In genomic region chr1:172549314-172549713, GRCm38 (mm10) we compare ENCODE assay signal across 11 mouse cellular contexts. TPM values are rescaled to one million over a fixed set of nuclear protein-coding genes. Genes with fewer than 3 reads are reported as not detected.
DNase-seq lines count a peak whose midpoint lies in the region; ATAC-seq lines count a peak whose summit lies in the region.
"Had no signal": no experiment of that assay in that cellular context is flagged by ENCODE, and none has a peak within 500 bp of the region (broad histone marks: within the 10 kb centered on the region; RNA-seq: fewer than 3 reads in every experiment).

No protein-coding gene starts in this region.

- 0 out of 2 replicates have a peak overlapping the region, but pooled peaks have one; percentile 62 for H3K9ac ChIP-seq in hindbrain, embryonic 13.5 days
- H3K9ac ChIP-seq in midbrain, embryonic 11.5 days (ENCODE audit: low read length), result no peak overlapping the region

- H3K27me3 ChIP-seq in hindbrain, embryonic 13.5 days, result 0 out of 2 replicates have a peak, but pooled peaks cover 9% of the 10 kb centered on the region
- peaks cover 3% of the 10 kb centered on the region; the same call in 1 of the 2 replicates for H3K27me3 ChIP-seq in midbrain, embryonic 11.5 days (ENCODE audit: control insufficient read depth, insufficient read depth, low read length)

- 10% methylated on average over 2 of the region's 2 CpGs for WGBS in hindbrain, embryonic 13.5 days
- 8% methylated on average over 2 of the region's 2 CpGs for WGBS in midbrain, embryonic 11.5 days

- H3K4me2 ChIP-seq in hindbrain, embryonic 13.5 days, result peak overlapping the region; percentile 63
- H3K4me2 ChIP-seq in midbrain, embryonic 11.5 days, result no peak overlapping the region; the same call in 1 of the 2 replicates

- H3K9me3 ChIP-seq in hindbrain, embryonic 13.5 days, result no peaks in the 10 kb centered on the region
- no peaks in the 10 kb centered on the region for H3K9me3 ChIP-seq in midbrain, embryonic 11.5 days (ENCODE audit: control insufficient read depth, low read length)
- H3K9me3 ChIP-seq: megakaryocyte, embryonic 14.5 days had no signal

- DNase-seq in CD4-positive, CD25-positive, alpha-beta regulatory T cell, adult 2 months (ENCODE audit: low read depth, low spot score), result peak; percentile 41
- peak; percentile 29 for DNase-seq in 416B (ENCODE audit: low read depth)
- no peak for DNase-seq in midbrain, embryonic 11.5 days (ENCODE audit: low spot score, missing footprints)
- DNase-seq in frontal cortex, postnatal 10 days (ENCODE audit: low spot score in 2 of 2), result no peak
- DNase-seq in urinary bladder, adult 18-20 months (ENCODE audit: low spot score in 2 of 2), result no peak
- DNase-seq: cerebellum, postnatal 10 days; gastrocnemius, adult 2 months had no signal

- H3K27ac ChIP-seq in hindbrain, embryonic 13.5 days, result no peak overlapping the region
- H3K27ac ChIP-seq in midbrain, embryonic 11.5 days (ENCODE audit: low read depth, low read length), result no peak overlapping the region

- no peaks in the 10 kb centered on the region for H3K36me3 ChIP-seq in hindbrain, embryonic 13.5 days
- no peaks in the 10 kb centered on the region for H3K36me3 ChIP-seq in midbrain, embryonic 11.5 days (ENCODE audit: control insufficient read depth, insufficient read depth, low read length)

- ATAC-seq in CD4-positive, CD25-positive, alpha-beta regulatory T cell, adult 4 months, result no peak
- ATAC-seq in hindbrain, embryonic 13.5 days (ENCODE audit: low FRiP score), result no peak
- ATAC-seq in midbrain, embryonic 11.5 days (ENCODE audit: low FRiP score), result peak; percentile 17; the same call in 1 of the 2 replicates
- ATAC-seq in erythroid progenitor cell, adult 5-6 weeks (replicated peaks; ENCODE audit: low FRiP score, poor library complexity, severe bottlenecking), result no peak

- peaks cover 23% of the 10 kb centered on the region for H3K4me1 ChIP-seq in hindbrain, embryonic 13.5 days (replicated peaks)
- H3K4me1 ChIP-seq in midbrain, embryonic 11.5 days (ENCODE audit: control insufficient read depth, insufficient read depth, low read length), result peaks cover 19% of the 10 kb centered on the region

- no peak overlapping the region for H3K4me3 ChIP-seq in hindbrain, embryonic 13.5 days
- no peak overlapping the region for H3K4me3 ChIP-seq in midbrain, embryonic 11.5 days (ENCODE audit: low read depth, low read length)

RNA-seq across cellular contexts. Expression of gene Vsig8, which starts 6.4 kb away (rescaled TPM):
- not detected for polyA plus RNA-seq in CD4-positive, CD25-positive, alpha-beta regulatory T cell, adult 4 months (2017; shearing (Covaris generic))
- polyA plus RNA-seq in hindbrain, embryonic 13.5 days (2015; fragmentation: Nextera tagmentation; extraction: Ambion mirVana), result 0.17 and 0.18 TPM in 2 replicates
- polyA plus RNA-seq in midbrain, embryonic 11.5 days (2014; fragmentation: Nextera tagmentation; extraction: Ambion mirVana), result 0.08 and 0.11 TPM in 2 replicates
- total RNA-seq in erythroid progenitor cell, adult 5-6 weeks (2015; ENCODE audit: low replicate concordance), result not detected in 2 replicates
- not detected in 2 replicates for total RNA-seq in erythroid progenitor cell, adult 5-6 weeks (2017; ENCODE audit: low replicate concordance)
- total RNA-seq: gastrocnemius, adult 2 months had no signal

RNA-seq across cellular contexts. Expression of gene Cfap45, which starts 28.7 kb away (rescaled TPM):
- polyA plus RNA-seq in CD4-positive, CD25-positive, alpha-beta regulatory T cell, adult 4 months (2017; shearing (Covaris generic)), result under 1 TPM in 1 of 2 experiments, not detected in 1; 0.69 TPM
- 3.7 and 5.2 TPM in 2 replicates for polyA plus RNA-seq in hindbrain, embryonic 13.5 days (2015; fragmentation: Nextera tagmentation; extraction: Ambion mirVana)
- polyA plus RNA-seq in midbrain, embryonic 11.5 days (2014; fragmentation: Nextera tagmentation; extraction: Ambion mirVana), result 1.0 and 1.1 TPM in 2 replicates
- not detected in 2 replicates for total RNA-seq in erythroid progenitor cell, adult 5-6 weeks (2015; ENCODE audit: low replicate concordance)
- not detected in 2 replicates for total RNA-seq in erythroid progenitor cell, adult 5-6 weeks (2017; ENCODE audit: low replicate concordance)
- total RNA-seq: gastrocnemius, adult 2 months had no signal

RNA-seq across cellular contexts. Expression of gene Slamf8, which starts 41.1 kb away (rescaled TPM):
- polyA plus RNA-seq in CD4-positive, CD25-positive, alpha-beta regulatory T cell, adult 4 months (2017; shearing (Covaris generic)), result 1 to 10 TPM in 1 of 2 experiments, under 1 TPM in 1; 0.19 to 1.7 TPM
- not detected in 2 replicates for polyA plus RNA-seq in hindbrain, embryonic 13.5 days (2015; fragmentation: Nextera tagmentation; extraction: Ambion mirVana)
- not detected in 2 replicates for polyA plus RNA-seq in midbrain, embryonic 11.5 days (2014; fragmentation: Nextera tagmentation; extraction: Ambion mirVana)
- 4.3 TPM in 1 of 2 replicates, not detected in the other for total RNA-seq in erythroid progenitor cell, adult 5-6 weeks (2015; ENCODE audit: low replicate concordance)
- total RNA-seq in erythroid progenitor cell, adult 5-6 weeks (2017; ENCODE audit: low replicate concordance), result 0.30 and 2.1 TPM in 2 replicates

RNA-seq across cellular contexts. Expression of gene Tagln2, which starts 49.5 kb away (rescaled TPM):
- polyA plus RNA-seq in CD4-positive, CD25-positive, alpha-beta regulatory T cell, adult 4 months (2017; shearing (Covaris generic)), result 100 to 1,000 TPM; 226 to 278 TPM
- polyA plus RNA-seq in hindbrain, embryonic 13.5 days (2015; fragmentation: Nextera tagmentation; extraction: Ambion mirVana), result 67.8 and 72.3 TPM in 2 replicates
- polyA plus RNA-seq in midbrain, embryonic 11.5 days (2014; fragmentation: Nextera tagmentation; extraction: Ambion mirVana), result 36.3 and 39.1 TPM in 2 replicates
- 95.6 and 112 TPM in 2 replicates for total RNA-seq in erythroid progenitor cell, adult 5-6 weeks (2015; ENCODE audit: low replicate concordance)
- total RNA-seq in erythroid progenitor cell, adult 5-6 weeks (2017; ENCODE audit: low replicate concordance), result 21.1 and 56.0 TPM in 2 replicates

RNA-seq across cellular contexts. Expression of gene Fcrl6, which starts 53.0 kb away (rescaled TPM):
- polyA plus RNA-seq in CD4-positive, CD25-positive, alpha-beta regulatory T cell, adult 4 months (2017; shearing (Covaris generic)), result not detected
- polyA plus RNA-seq in hindbrain, embryonic 13.5 days (2015; fragmentation: Nextera tagmentation; extraction: Ambion mirVana), result not detected in 2 replicates
- 0.12 and 0.20 TPM in 2 replicates for polyA plus RNA-seq in midbrain, embryonic 11.5 days (2014; fragmentation: Nextera tagmentation; extraction: Ambion mirVana)
- not detected in 2 replicates for total RNA-seq in erythroid progenitor cell, adult 5-6 weeks (2015; ENCODE audit: low replicate concordance)
- total RNA-seq in erythroid progenitor cell, adult 5-6 weeks (2017; ENCODE audit: low replicate concordance), result not detected in 2 replicates
- total RNA-seq: gastrocnemius, adult 2 months had no signal

Comparison
In these comparisons a context has a peak if more than half of its experiments do, and no peak if none do; other contexts are left out.
1. DNase-seq: peak in CD4-positive, CD25-positive, alpha-beta regulatory T cell, adult 2 months (single experiment) and 416B (single experiment); none in midbrain, embryonic 11.5 days (single experiment), frontal cortex, postnatal 10 days (0 of 2) and urinary bladder, adult 18-20 months (0 of 2).